Mouse (Mus musculus): ENCODE data around the gene Gsto1. TPM values are rescaled to one million over a fixed set of nuclear protein-coding genes. Genes with fewer than 3 reads are reported as not detected.
A peak's percentile ranks its signal among the peaks of the same experiment; 100 is the strongest.

The Gsto1 gene
- polyA plus RNA-seq, 1 experiment from 2014 or later = 117 TPM

GRCm38 (mm10) chr19:47905081-47905480 lies 50.3 kb downstream of the Gsto1 start:
- Histone ChIP-seq H3K9ac (ENCODE audit: low read depth, low read length) (no peak overlapping the region), H3K36me3 (ENCODE audit: control insufficient read depth, insufficient read depth, low read length) (peaks cover 2% of the 10 kb centered on the region), H3K4me3 (ENCODE audit: low read length) (no peak overlapping the region), H3K4me2 (replicated peaks; ENCODE audit: low read depth, low read length) (no peak overlapping the region), H3K27ac (ENCODE audit: low read depth, low read length) (no peak overlapping the region), H3K27me3 (ENCODE audit: control insufficient read depth, insufficient read depth, low read length) (no peaks in the 10 kb centered on the region), H3K9me3 (ENCODE audit: control insufficient read depth, low read length) (no peaks in the 10 kb centered on the region), H3K4me1 (ENCODE audit: control insufficient read depth, insufficient read depth, low read length) (peaks cover 39% of the 10 kb centered on the region)
- WGBS = 66% methylated on average over 4 of the region's 4 CpGs
- no peak for ATAC-seq (ENCODE audit: low FRiP score, low TSS enrichment)

- Histone ChIP-seq H3K4me2 (replicated peaks; ENCODE audit: low read depth, low read length) (no peak overlapping the region), H3K27me3 (ENCODE audit: control insufficient read depth, insufficient read depth, low read length) (no peaks in the 10 kb centered on the region), H3K9ac (ENCODE audit: low read depth, low read length) (no peak overlapping the region), H3K4me3 (ENCODE audit: low read length) (no peak overlapping the region), H3K9me3 (ENCODE audit: control insufficient read depth, low read length) (no peaks in the 10 kb centered on the region), H3K27ac (ENCODE audit: low read depth, low read length) (no peak overlapping the region), H3K4me1 (ENCODE audit: control insufficient read depth, insufficient read depth, low read length) (peaks cover 44% of the 10 kb centered on the region), H3K36me3 (ENCODE audit: control insufficient read depth, insufficient read depth, low read length) (no peaks in the 10 kb centered on the region; the same call in 1 of the 2 replicates)
- no peak for ATAC-seq (ENCODE audit: low FRiP score, low TSS enrichment)
- 90% methylated on average over 5 of the region's 5 CpGs for WGBS
Measured at GRCm38 (mm10) chr19:47905603-47906002, 50.8 kb downstream of the Gsto1 start.

GRCm38 (mm10) chr19:47907596-47907995 lies 52.8 kb downstream of the Gsto1 start:
- no peak for ATAC-seq (ENCODE audit: low FRiP score, low TSS enrichment)
- Histone ChIP-seq H3K27ac (ENCODE audit: low read depth, low read length) (no peak overlapping the region), H3K27me3 (ENCODE audit: control insufficient read depth, insufficient read depth, low read length) (no peaks in the 10 kb centered on the region), H3K4me1 (ENCODE audit: control insufficient read depth, insufficient read depth, low read length) (peaks cover 32% of the 10 kb centered on the region), H3K4me2 (replicated peaks; ENCODE audit: low read depth, low read length) (no peak overlapping the region), H3K9me3 (ENCODE audit: control insufficient read depth, low read length) (no peaks in the 10 kb centered on the region), H3K9ac (ENCODE audit: low read depth, low read length) (no peak overlapping the region), H3K36me3 (ENCODE audit: control insufficient read depth, insufficient read depth, low read length) (peaks cover 6% of the 10 kb centered on the region; the same call in 1 of the 2 replicates), H3K4me3 (ENCODE audit: low read length) (no peak overlapping the region)
- WGBS = 79% methylated on average over 9 of the region's 9 CpGs

- ATAC-seq (ENCODE audit: low FRiP score, low TSS enrichment) = peak; percentile 37
- WGBS = 25% methylated on average over 6 of the region's 6 CpGs
Measured at GRCm38 (mm10) chr19:47908961-47909371, 54.2 kb downstream of the Gsto1 start.

GRCm38 (mm10) chr19:47909387-47910116 lies 54.8 kb downstream of the Gsto1 start:
- Histone ChIP-seq H3K4me2 (replicated peaks; ENCODE audit: low read depth, low read length) (peak overlapping the region; percentile 51), H3K4me1 (ENCODE audit: control insufficient read depth, insufficient read depth, low read length) (peaks cover 19% of the 10 kb centered on the region), H3K9ac (ENCODE audit: low read depth, low read length) (peak overlapping the region; percentile 53), H3K9me3 (ENCODE audit: control insufficient read depth, low read length) (no peaks in the 10 kb centered on the region), H3K27me3 (ENCODE audit: control insufficient read depth, insufficient read depth, low read length) (no peaks in the 10 kb centered on the region), H3K36me3 (ENCODE audit: control insufficient read depth, insufficient read depth, low read length) (peaks cover 6% of the 10 kb centered on the region; the same call in 1 of the 2 replicates), H3K4me3 (ENCODE audit: low read length) (peak overlapping the region; percentile 27), H3K27ac (ENCODE audit: low read depth, low read length) (peak overlapping the region; percentile 86)
- ATAC-seq (ENCODE audit: low FRiP score, low TSS enrichment) = peak; percentile 65
- WGBS = 3% methylated on average over 9 of the region's 10 CpGs

More at GRCm38 (mm10) chr19:47908961-47909371, 54.2 kb downstream of the Gsto1 start:
- Histone ChIP-seq H3K27ac (ENCODE audit: low read depth, low read length) (no peak overlapping the region), H3K4me1 (ENCODE audit: control insufficient read depth, insufficient read depth, low read length) (peaks cover 19% of the 10 kb centered on the region), H3K27me3 (ENCODE audit: control insufficient read depth, insufficient read depth, low read length) (no peaks in the 10 kb centered on the region), H3K4me2 (replicated peaks; ENCODE audit: low read depth, low read length) (peak overlapping the region; percentile 51), H3K9me3 (ENCODE audit: control insufficient read depth, low read length) (no peaks in the 10 kb centered on the region), H3K9ac (ENCODE audit: low read depth, low read length) (0 out of 2 replicates have a peak overlapping the region, but pooled peaks have one; percentile 23), H3K36me3 (ENCODE audit: control insufficient read depth, insufficient read depth, low read length) (peaks cover 6% of the 10 kb centered on the region; the same call in 1 of the 2 replicates), H3K4me3 (ENCODE audit: low read length) (peak overlapping the region; percentile 27; the same call in 1 of the 2 replicates)

GRCm38 (mm10) chr19:47910117-47910618 lies 55.4 kb downstream of the Gsto1 start:
- Histone ChIP-seq H3K4me3 (ENCODE audit: low read length) (no peak overlapping the region), H3K4me1 (ENCODE audit: control insufficient read depth, insufficient read depth, low read length) (peaks cover 19% of the 10 kb centered on the region), H3K27me3 (ENCODE audit: control insufficient read depth, insufficient read depth, low read length) (no peaks in the 10 kb centered on the region), H3K4me2 (replicated peaks; ENCODE audit: low read depth, low read length) (peak overlapping the region; percentile 51; the same call in 1 of the 2 replicates), H3K9me3 (ENCODE audit: control insufficient read depth, low read length) (no peaks in the 10 kb centered on the region), H3K27ac (ENCODE audit: low read depth, low read length) (peak overlapping the region; percentile 86; the same call in 1 of the 2 replicates), H3K36me3 (ENCODE audit: control insufficient read depth, insufficient read depth, low read length) (peaks cover 6% of the 10 kb centered on the region; the same call in 1 of the 2 replicates), H3K9ac (ENCODE audit: low read depth, low read length) (peak overlapping the region; percentile 53; the same call in 1 of the 2 replicates)
- ATAC-seq (ENCODE audit: low FRiP score, low TSS enrichment) = no peak
- WGBS = 38% methylated on average over 4 of the region's 4 CpGs

GRCm38 (mm10) chr19:47910751-47911150 lies 56.0 kb downstream of the Gsto1 start:
- H3K4me3 ChIP-seq (ENCODE audit: low read length) = no peak overlapping the region
- H3K4me1 ChIP-seq (ENCODE audit: control insufficient read depth, insufficient read depth, low read length) = peaks cover 19% of the 10 kb centered on the region
- H3K27me3 ChIP-seq (ENCODE audit: control insufficient read depth, insufficient read depth, low read length) = no peaks in the 10 kb centered on the region
- H3K27ac ChIP-seq (ENCODE audit: low read depth, low read length) = no peak overlapping the region
- WGBS = 90% methylated on average over 4 of the region's 4 CpGs
- no peak overlapping the region for H3K4me2 ChIP-seq (replicated peaks; ENCODE audit: low read depth, low read length)
- no peaks in the 10 kb centered on the region for H3K9me3 ChIP-seq (ENCODE audit: control insufficient read depth, low read length)
- H3K9ac ChIP-seq (ENCODE audit: low read depth, low read length) = no peak overlapping the region
- peaks cover 6% of the 10 kb centered on the region; the same call in 1 of the 2 replicates for H3K36me3 ChIP-seq (ENCODE audit: control insufficient read depth, insufficient read depth, low read length)
- ATAC-seq (ENCODE audit: low FRiP score, low TSS enrichment) = no peak

GRCm38 (mm10) chr19:47913344-47913743 lies 58.6 kb downstream of the Gsto1 start:
- Histone ChIP-seq H3K27ac (ENCODE audit: low read depth, low read length) (no peak overlapping the region), H3K4me2 (replicated peaks; ENCODE audit: low read depth, low read length) (no peak overlapping the region), H3K36me3 (ENCODE audit: control insufficient read depth, insufficient read depth, low read length) (peaks cover 6% of the 10 kb centered on the region; the same call in 1 of the 2 replicates), H3K9me3 (ENCODE audit: control insufficient read depth, low read length) (no peaks in the 10 kb centered on the region), H3K27me3 (ENCODE audit: control insufficient read depth, insufficient read depth, low read length) (no peaks in the 10 kb centered on the region), H3K4me1 (ENCODE audit: control insufficient read depth, insufficient read depth, low read length) (peaks cover 33% of the 10 kb centered on the region), H3K9ac (ENCODE audit: low read depth, low read length) (no peak overlapping the region), H3K4me3 (ENCODE audit: low read length) (no peak overlapping the region)
- ATAC-seq (ENCODE audit: low FRiP score, low TSS enrichment) = no peak
- WGBS = 71% methylated on average over 7 of the region's 7 CpGs

- H3K9me3 ChIP-seq (ENCODE audit: control insufficient read depth, low read length) = no peaks in the 10 kb centered on the region
- H3K36me3 ChIP-seq (ENCODE audit: control insufficient read depth, insufficient read depth, low read length) = peaks cover 6% of the 10 kb centered on the region; the same call in 1 of the 2 replicates
- ATAC-seq (ENCODE audit: low FRiP score, low TSS enrichment) = no peak
- no peak overlapping the region for H3K4me3 ChIP-seq (ENCODE audit: low read length)
- H3K27me3 ChIP-seq (ENCODE audit: control insufficient read depth, insufficient read depth, low read length) = no peaks in the 10 kb centered on the region
- peaks cover 26% of the 10 kb centered on the region for H3K4me1 ChIP-seq (ENCODE audit: control insufficient read depth, insufficient read depth, low read length)
- H3K27ac ChIP-seq (ENCODE audit: low read depth, low read length) = no peak overlapping the region
- 92% methylated on average over 4 of the region's 4 CpGs for WGBS
- no peak overlapping the region for H3K4me2 ChIP-seq (replicated peaks; ENCODE audit: low read depth, low read length)
- H3K9ac ChIP-seq (ENCODE audit: low read depth, low read length) = no peak overlapping the region
Measured at GRCm38 (mm10) chr19:47914191-47914590, 59.4 kb downstream of the Gsto1 start.
